Mouse (Mus musculus) myocyte (in vitro differentiated cells): ENCODE measurements around the gene Ifna14. TPM values are rescaled to one million over a fixed set of nuclear protein-coding genes. Genes with fewer than 3 reads are reported as not detected.

ENCODE experiments used
- H3K27me3 ChIP-seq: one replicate; pipeline ENCODE4 v1.6.1; 2011; ENCODE audit not compliant: control insufficient read depth, insufficient read depth, insufficient read length
- H3K36me3 ChIP-seq: one replicate; pipeline ENCODE4 v1.6.1; 2011; ENCODE audit not compliant: control insufficient read depth, insufficient read depth
- H3K4me2 ChIP-seq: one replicate; pipeline ENCODE4 v1.6.1; 2011; ENCODE audit warnings: low read depth, control low read depth
- H3K4me3 ChIP-seq: one replicate; pipeline ENCODE4 v1.5.1; 2011; ENCODE audit warnings: mild to moderate bottlenecking, control low read depth, moderate library complexity
- H3K79me2 ChIP-seq: one replicate; pipeline ENCODE4 v1.6.1; 2011; ENCODE audit not compliant: control insufficient read depth, insufficient read depth
- H3ac ChIP-seq: one replicate; pipeline ENCODE4 v1.6.1; 2011; ENCODE audit not compliant: control insufficient read depth, insufficient read length
- CEBPB ChIP-seq: IDR thresholded peaks from 2 replicates; pipeline ENCODE4 v1.6.1; 2011; ENCODE audit warnings: mild to moderate bottlenecking, moderate library complexity; ENCODE audit not compliant: poor library complexity, insufficient read depth, severe bottlenecking
- E2F4 ChIP-seq: IDR thresholded peaks from one replicate; pipeline ENCODE4 v1.6.1; 2011; ENCODE audit warnings: mild to moderate bottlenecking, control low read depth, moderate library complexity; ENCODE audit not compliant: insufficient read depth
- MAX ChIP-seq: IDR thresholded peaks from one replicate; pipeline ENCODE4 v1.6.1; 2011; ENCODE audit warnings: low read depth, mild to moderate bottlenecking, control low read depth
- MYOD1 ChIP-seq, 3 experiments: IDR thresholded peaks; one replicate each; pipeline ENCODE4 v1.6.1; 2011; ENCODE audit warnings: control low read depth in 2 of 3, low read depth in 2 of 3, mild to moderate bottlenecking in 2 of 3, moderate library complexity in 1 of 3; ENCODE audit not compliant: insufficient read length in 2 of 3, control insufficient read depth in 1 of 3
- MYOG ChIP-seq, 3 experiments: IDR thresholded peaks; one replicate each; pipeline ENCODE4 v1.6.1; 2011; ENCODE audit warnings: control low read depth in 2 of 3, low read depth in 2 of 3, mild to moderate bottlenecking in 2 of 3; ENCODE audit not compliant: insufficient read length in 2 of 3, control insufficient read depth in 1 of 3, insufficient read depth in 1 of 3
- POLR2A ChIP-seq: IDR thresholded peaks from one replicate; pipeline ENCODE4 v1.6.1; 2011; ENCODE audit warnings: low read depth, mild to moderate bottlenecking, control low read depth, moderate library complexity; ENCODE audit not compliant: insufficient read length
- POLR2AphosphoS2 ChIP-seq: IDR thresholded peaks from one replicate; pipeline ENCODE4 v1.6.1; 2011; ENCODE audit warnings: low read depth, control low read depth; ENCODE audit not compliant: insufficient read length
- REST ChIP-seq: IDR thresholded peaks from one replicate; pipeline ENCODE4 v1.6.1; 2011; ENCODE audit warnings: mild to moderate bottlenecking, control low read depth, moderate library complexity; ENCODE audit not compliant: insufficient read depth, insufficient read length
- SRF ChIP-seq: IDR thresholded peaks from one replicate; pipeline ENCODE4 v1.6.1; 2011; ENCODE audit warnings: low read depth; ENCODE audit not compliant: control insufficient read depth, insufficient read length
- TCF12 ChIP-seq: IDR thresholded peaks from one replicate; pipeline ENCODE4 v1.6.1; 2011; ENCODE audit warnings: mild to moderate bottlenecking, control low read depth; ENCODE audit not compliant: poor library complexity, insufficient read depth, severe bottlenecking
- TCF3 ChIP-seq: IDR thresholded peaks from one replicate; pipeline ENCODE4 v1.6.1; 2011; ENCODE audit warnings: low read depth, control low read depth; ENCODE audit not compliant: insufficient read length
- USF1 ChIP-seq: IDR thresholded peaks from one replicate; pipeline ENCODE4 v1.6.1; 2011; ENCODE audit warnings: low read depth, mild to moderate bottlenecking, control low read depth, moderate library complexity
- polyA plus RNA-seq: library from polyadenylated mRNA; unstranded; fragments of >200 nt; fragmentation: generic; extraction: Trizol; gene quantifications from one replicate; pipeline ENCODE4 v1.2.1, GENCODE M21; 2012; ENCODE audit warnings: missing spikeins

The Ifna14 gene
- polyA plus RNA-seq, 1 experiment = not detected

DNA sequence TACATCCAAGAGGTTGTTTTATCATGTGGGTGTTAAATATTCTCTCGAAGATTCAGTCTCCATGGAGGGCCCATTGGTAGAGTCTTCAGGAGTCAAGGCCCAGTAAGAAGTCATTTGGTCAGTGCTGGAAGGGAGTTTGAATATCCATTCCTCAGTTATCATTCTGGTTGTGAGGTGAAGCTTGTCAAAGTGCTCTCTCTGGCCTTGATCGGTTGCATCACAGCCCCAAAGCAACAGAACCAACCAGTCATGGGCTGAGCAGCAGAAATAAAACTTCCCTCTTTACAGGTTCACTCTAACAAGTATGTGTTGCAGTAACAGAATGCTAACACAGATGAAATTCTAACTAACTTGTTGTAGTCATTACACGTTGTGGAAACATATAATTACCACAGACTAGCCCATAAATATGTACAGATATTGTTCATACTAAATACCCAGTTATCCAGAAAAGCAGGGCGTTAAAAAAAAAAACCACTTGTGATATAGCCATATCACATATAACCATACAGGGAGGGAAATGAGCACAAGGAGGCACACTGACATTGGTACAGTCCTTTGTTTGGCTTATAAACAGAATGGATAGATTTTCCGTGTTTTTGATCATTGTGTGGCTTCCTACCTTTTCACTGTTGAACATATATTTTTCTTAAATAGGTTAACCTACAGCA is 45.1 kb downstream of the Ifna14 start:
- Histone ChIP-seq H3K36me3 (no peaks in the 10 kb centered on the region), H3K27me3 (no peaks in the 10 kb centered on the region), H3K79me2 (no peaks in the 10 kb centered on the region), H3K4me3 (no peak overlapping the region), H3K4me2 (no peak overlapping the region), H3ac (no peak overlapping the region)
- TF ChIP-seq USF1 = no peak

DNA sequence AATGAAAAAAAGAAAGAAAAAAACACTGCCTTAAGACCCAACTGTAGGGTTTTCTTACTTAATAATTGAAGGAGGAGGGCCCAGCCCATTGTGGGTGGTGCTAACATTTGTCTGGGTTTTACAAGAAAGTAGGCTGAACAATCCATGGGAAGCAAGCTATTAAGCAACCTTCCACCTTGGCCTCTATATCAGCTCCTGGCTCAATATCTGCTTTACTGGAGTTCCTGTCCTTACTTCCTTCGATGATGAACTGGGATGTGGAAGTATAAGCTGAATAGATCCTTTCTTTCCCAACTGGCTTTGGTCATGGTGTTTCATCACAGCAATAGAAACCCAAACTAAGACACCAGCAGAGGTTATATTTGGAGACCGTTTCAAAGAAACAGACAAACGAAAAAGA is 46.2 kb downstream of the Ifna14 start:
- Histone ChIP-seq H3K4me3 (no peak overlapping the region), H3K36me3 (no peaks in the 10 kb centered on the region), H3K27me3 (no peaks in the 10 kb centered on the region), H3ac (no peak overlapping the region), H3K4me2 (no peak overlapping the region), H3K79me2 (no peaks in the 10 kb centered on the region)
- TF ChIP-seq E2F4 = no peak
- no peak for TF ChIP-seq MAX
- no peak for TF ChIP-seq CEBPB
- TF ChIP-seq REST = no peak
- no peak for TF ChIP-seq MYOG (IDR thresholded peaks at IDR 0.05; ENCODE audit: control insufficient read depth in 1 of 3, insufficient read depth in 1 of 3, insufficient read length in 2 of 3, low read depth in 2 of 3)

DNA sequence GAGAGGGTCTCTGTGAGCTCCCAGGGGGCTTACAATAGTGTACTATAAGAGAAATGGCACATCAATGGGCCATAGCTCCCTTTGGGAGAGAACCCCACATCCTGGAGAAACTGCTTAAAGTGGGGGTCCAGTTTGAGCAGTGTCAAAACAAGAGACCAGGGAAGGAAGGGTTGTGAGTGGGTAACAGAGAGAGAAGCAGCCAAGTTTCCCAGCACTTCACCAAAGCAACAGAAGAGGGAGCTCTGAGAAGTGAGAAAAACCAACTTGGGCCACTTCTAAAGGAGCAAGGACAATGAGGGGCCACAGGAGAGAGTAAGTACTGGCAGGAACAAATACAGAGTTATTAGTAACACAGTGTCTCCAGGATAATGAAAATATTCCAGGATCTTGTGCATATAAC is 48.4 kb downstream of the Ifna14 start:
- Histone ChIP-seq H3K27me3 (no peaks in the 10 kb centered on the region), H3K4me3 (no peak overlapping the region), H3K79me2 (no peaks in the 10 kb centered on the region), H3K36me3 (no peaks in the 10 kb centered on the region), H3ac (no peak overlapping the region), H3K4me2 (no peak overlapping the region)
- no peak for TF ChIP-seq TCF12
- TF ChIP-seq MYOG (IDR thresholded peaks at IDR 0.05; ENCODE audit: control insufficient read depth in 1 of 3, insufficient read depth in 1 of 3, insufficient read length in 2 of 3, low read depth in 2 of 3) = no peak
- TF ChIP-seq TCF3 = no peak
- TF ChIP-seq E2F4 = no peak
- TF ChIP-seq MAX = no peak
- TF ChIP-seq REST = no peak
- no peak for TF ChIP-seq POLR2A
- no peak for TF ChIP-seq MYOD1 (IDR thresholded peaks at IDR 0.05; ENCODE audit: control insufficient read depth in 1 of 3, insufficient read length in 2 of 3, low read depth in 2 of 3)
- no peak for TF ChIP-seq SRF
- no peak for TF ChIP-seq USF1
- no peak for TF ChIP-seq POLR2AphosphoS2

DNA sequence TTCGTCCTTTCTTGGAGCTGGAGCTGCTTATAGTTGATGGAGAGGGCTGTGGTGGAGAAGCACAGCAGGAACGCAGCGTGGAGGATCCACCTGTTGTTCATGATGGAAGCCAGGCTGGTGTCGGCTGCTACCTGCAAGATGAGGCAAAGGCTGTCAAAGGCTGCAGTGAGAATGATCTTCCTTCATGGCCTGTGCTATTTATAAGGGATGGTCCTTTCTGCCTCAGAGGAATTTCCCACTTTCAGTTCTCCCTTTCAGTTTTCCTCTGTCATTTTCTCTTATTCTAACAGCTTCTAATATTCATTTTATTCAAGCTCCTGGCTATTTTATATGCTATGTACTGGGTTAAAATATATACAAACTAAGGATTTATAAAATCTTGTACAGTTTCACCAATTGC is 48.9 kb downstream of the Ifna14 start, which contains the start of gene Ifnb1:
Gene Ifnb1 (minus strand): TSS at position 101 of the 400 bp plus-strand sequence.
- H3K4me3 ChIP-seq = no peak within 1 kb of the TSS
- no peak within 1 kb of the TSS for H3K4me2 ChIP-seq
- no peaks in the 10 kb centered on the region for H3K27me3 ChIP-seq
- H3K36me3 ChIP-seq = no peaks in the 10 kb centered on the region
- no peak within 1 kb of the TSS for H3ac ChIP-seq
- TF ChIP-seq REST (no peak), TCF3 (no peak), MAX (no peak), CEBPB (no peak), POLR2AphosphoS2 (no peak)
- H3K79me2 ChIP-seq = no peaks in the 10 kb centered on the region

Other genes starting within 250 kb of the Ifna14 start
- gene Hacd4, start 132.9 kb downstream of the Ifna14 start, polyA plus RNA-seq = 2.4 TPM
- not detected for gene Ifnb1, start 49.0 kb downstream of the Ifna14 start, polyA plus RNA-seq
- not detected for gene Ifna15, start 13.6 kb downstream of the Ifna14 start, polyA plus RNA-seq
- gene Ifna9, start 20.6 kb upstream of the Ifna14 start, polyA plus RNA-seq = not detected
- gene Ifna12, start 31.6 kb upstream of the Ifna14 start, polyA plus RNA-seq = not detected
- gene C87499, start 62.6 kb upstream of the Ifna14 start, polyA plus RNA-seq = not detected
- not detected for gene Ifna13, start 72.7 kb upstream of the Ifna14 start, polyA plus RNA-seq
- not detected for gene Ifna16, start 105.1 kb upstream of the Ifna14 start, polyA plus RNA-seq
- gene Ifna2, start 112.1 kb upstream of the Ifna14 start, polyA plus RNA-seq = not detected
- gene Ifnab, start 119.6 kb upstream of the Ifna14 start, polyA plus RNA-seq = not detected
- 2.0 TPM for gene Gm26566, start 150.0 kb upstream of the Ifna14 start, polyA plus RNA-seq
- 12.0 TPM for gene Klhl9, start 150.7 kb upstream of the Ifna14 start, polyA plus RNA-seq
- gene Gm13271, start 183.1 kb upstream of the Ifna14 start, polyA plus RNA-seq = not detected
- not detected for gene Gm13283, start 188.3 kb upstream of the Ifna14 start, polyA plus RNA-seq
- 1.0 TPM for gene Gm13290, start 202.0 kb upstream of the Ifna14 start, polyA plus RNA-seq
- not detected for gene Gm13289, start 205.1 kb upstream of the Ifna14 start, polyA plus RNA-seq
- gene Gm13272, start 208.1 kb upstream of the Ifna14 start, polyA plus RNA-seq = 0.19 TPM
- gene Ifnz, start 210.3 kb upstream of the Ifna14 start, polyA plus RNA-seq = not detected
- gene Gm13276, start 213.9 kb upstream of the Ifna14 start, polyA plus RNA-seq = 0.73 TPM
- not detected for gene Gm13277, start 216.8 kb upstream of the Ifna14 start, polyA plus RNA-seq
- not detected for gene Gm13278, start 219.8 kb upstream of the Ifna14 start, polyA plus RNA-seq
- gene Gm13275, start 222.7 kb upstream of the Ifna14 start, polyA plus RNA-seq = 0.35 TPM
- gene Gm13279, start 225.6 kb upstream of the Ifna14 start, polyA plus RNA-seq = not detected
- gene Gm13285, start 227.9 kb upstream of the Ifna14 start, polyA plus RNA-seq = not detected
- 0.35 TPM for gene Gm13287, start 231.5 kb upstream of the Ifna14 start, polyA plus RNA-seq
- 0.14 TPM for gene Gm13288, start 233.7 kb upstream of the Ifna14 start, polyA plus RNA-seq
- not detected for gene Ifna7, start 244.4 kb upstream of the Ifna14 start, polyA plus RNA-seq
- gene Ifna11, start 248.2 kb upstream of the Ifna14 start, polyA plus RNA-seq = not detected